Mouse (Mus musculus) G1E (cell line): ENCODE measurements around the gene Stim1. TPM values are rescaled to one million over a fixed set of nuclear protein-coding genes. Genes with fewer than 3 reads are reported as not detected.

Source experiments
- ATAC-seq: 2 replicates; pipeline ENCODE4 v1.8.0; 2016; ENCODE audit warnings: mild to moderate bottlenecking; ENCODE audit not compliant: insufficient number of reproducible peaks, poor library complexity, low FRiP score, severe bottlenecking; ENCODE audit errors: extremely low read depth
- DNase-seq: peaks from one replicate; pipeline ENCODE4 v3.0.0; 2012; ENCODE audit warnings: low spot score
- H3K27me3 ChIP-seq: 2 replicates; pipeline ENCODE4 v1.6.1; 2012; ENCODE audit warnings: mild to moderate bottlenecking, low read length, inconsistent platforms; ENCODE audit not compliant: insufficient read depth
- H3K36me3 ChIP-seq: replicated peaks from 2 replicates; pipeline ENCODE3; 2012; ENCODE audit warnings: mild to moderate bottlenecking, inconsistent platforms
- H3K4me1 ChIP-seq: 2 replicates; pipeline ENCODE4 v1.6.1; 2012; ENCODE audit warnings: low read depth, low read length, inconsistent platforms, mixed read lengths; ENCODE audit not compliant: insufficient read depth
- H3K4me3 ChIP-seq: 2 replicates; pipeline ENCODE4 v1.5.1; 2012; ENCODE audit warnings: low read depth, mild to moderate bottlenecking, inconsistent platforms, low read length, moderate library complexity, mixed read lengths
- H3K9me3 ChIP-seq: replicated peaks from 2 replicates; pipeline ENCODE4 v1.6.1; 2012; ENCODE audit warnings: inconsistent platforms
- CTCF ChIP-seq: IDR thresholded peaks from 2 replicates; pipeline ENCODE4 v1.5.1; 2012; ENCODE audit warnings: low read depth, low read length, inconsistent platforms, mixed read lengths
- GATA1 ChIP-seq: IDR thresholded peaks from 2 replicates; pipeline ENCODE4 v1.6.1; 2012; ENCODE audit warnings: borderline replicate concordance, low read length, inconsistent platforms, mixed read lengths
- GATA2 ChIP-seq: IDR thresholded peaks from 2 replicates; pipeline ENCODE4 v1.6.1; 2012; ENCODE audit warnings: low read depth, low read length, inconsistent platforms, borderline replicate concordance
- POLR2AphosphoS5 ChIP-seq: IDR thresholded peaks from 2 replicates; pipeline ENCODE4 v1.6.1; 2012; ENCODE audit warnings: low read depth, low read length, inconsistent platforms; ENCODE audit not compliant: insufficient replicate concordance
- TAL1 ChIP-seq: conservative IDR thresholded peaks from 2 replicates; pipeline ENCODE4 v1.6.1; 2012; ENCODE audit warnings: low read depth, low read length, inconsistent platforms, mixed read lengths
- polyA plus RNA-seq: library from polyadenylated mRNA; stranded (reverse); fragments of >175 nt; gene quantifications from 2 replicates; pipeline ENCODE4 v1.2.3, GENCODE M21; 2012
- total RNA-seq, 2 experiments: library from RNA; stranded (forward) in 1 of 2; stranded (reverse) in 1 of 2; fragments of 200-1000 nt in 1 of 2; fragments of >200 nt in 1 of 2; fragmentation: Nextera tagmentation in 1 of 2; gene quantifications; 2 replicates each; pipeline ENCODE4 v1.2.3; 2014 to 2017

Stim1 gene
- total and polyA plus RNA-seq, 3 experiments = 24.2 to 35.8 (median 27.3) TPM

DNA sequence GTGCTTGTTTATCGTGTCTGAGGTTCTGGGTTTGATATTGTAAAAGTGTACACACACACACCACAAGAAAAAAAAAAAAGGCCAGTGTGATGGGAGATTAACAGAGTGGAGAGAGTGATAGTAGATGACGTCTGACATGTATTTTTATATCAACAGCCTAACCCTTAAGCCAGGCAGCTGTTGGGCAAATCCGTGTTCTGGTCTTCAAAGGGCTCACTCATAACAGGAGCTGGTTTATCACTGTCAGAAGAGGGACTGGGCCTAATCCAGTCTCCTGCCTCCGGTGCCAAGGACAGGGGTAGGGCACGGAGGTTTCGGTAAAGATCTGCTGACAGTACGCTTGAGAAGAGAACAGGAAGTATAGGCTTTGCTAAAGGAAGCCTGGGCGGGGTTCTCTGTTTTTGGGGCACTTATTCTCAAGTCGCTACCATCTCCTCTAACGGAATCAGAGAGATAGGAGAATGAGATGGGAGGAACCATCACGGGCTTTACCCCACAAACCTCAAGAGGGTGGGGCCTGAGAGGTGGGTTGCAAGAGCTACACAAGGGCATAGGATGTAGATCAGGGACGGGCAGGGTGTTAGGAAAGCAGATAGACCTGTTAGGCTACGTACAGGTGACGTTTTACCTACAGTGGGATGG is 1.1 kb upstream of the Stim1 start:
- H3K36me3 ChIP-seq = peaks cover 12% of the 10 kb centered on the region
- H3K4me1 ChIP-seq = peaks cover 42% of the 10 kb centered on the region
- H3K4me3 ChIP-seq = peak overlapping the region; percentile 91
- ATAC-seq (peak; percentile 66), DNase-seq (peak; percentile 56)
- H3K9me3 ChIP-seq = no peaks in the 10 kb centered on the region
- TF ChIP-seq CTCF (no peak), TAL1 (no peak), POLR2AphosphoS5 (no peak), GATA1 (no peak), GATA2 (no peak)
- H3K27me3 ChIP-seq = no peaks in the 10 kb centered on the region

DNA sequence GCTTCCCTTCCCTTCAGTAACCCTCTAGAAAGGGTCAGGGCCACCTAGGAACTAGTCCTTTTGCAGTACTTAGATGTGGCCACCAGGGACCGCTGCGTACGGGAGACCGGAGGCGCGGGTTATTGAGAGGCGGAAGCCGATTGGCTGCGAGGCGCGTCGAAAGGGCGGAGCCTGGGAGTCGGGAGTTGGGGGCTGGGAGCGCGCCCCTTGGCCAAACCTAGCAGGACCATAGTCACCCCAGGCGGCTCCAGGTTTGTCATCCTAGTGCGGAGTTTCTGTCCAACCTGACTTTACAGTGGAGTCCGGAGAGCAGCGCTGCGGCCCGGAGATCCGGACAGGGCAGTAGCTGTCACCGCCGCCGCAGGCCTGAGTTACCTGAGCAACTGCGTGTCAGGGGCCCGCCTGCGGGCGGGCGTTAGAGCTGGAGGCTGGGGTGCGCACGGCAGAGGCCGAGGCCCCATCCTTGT is 460 bp upstream of the Stim1 start:
- Histone ChIP-seq H3K4me1 (peaks cover 48% of the 10 kb centered on the region), H3K9me3 (no peaks in the 10 kb centered on the region), H3K27me3 (no peaks in the 10 kb centered on the region), H3K4me3 (peak overlapping the region; percentile 91), H3K36me3 (peaks cover 18% of the 10 kb centered on the region)
- TF ChIP-seq CTCF = peak; percentile 58; the same call in 1 of the 2 replicates
- no peak for TF ChIP-seq GATA2
- no peak for TF ChIP-seq TAL1
- TF ChIP-seq POLR2AphosphoS5 = no peak
- ATAC-seq = peak; percentile 80
- peak; percentile 93 for DNase-seq

DNA sequence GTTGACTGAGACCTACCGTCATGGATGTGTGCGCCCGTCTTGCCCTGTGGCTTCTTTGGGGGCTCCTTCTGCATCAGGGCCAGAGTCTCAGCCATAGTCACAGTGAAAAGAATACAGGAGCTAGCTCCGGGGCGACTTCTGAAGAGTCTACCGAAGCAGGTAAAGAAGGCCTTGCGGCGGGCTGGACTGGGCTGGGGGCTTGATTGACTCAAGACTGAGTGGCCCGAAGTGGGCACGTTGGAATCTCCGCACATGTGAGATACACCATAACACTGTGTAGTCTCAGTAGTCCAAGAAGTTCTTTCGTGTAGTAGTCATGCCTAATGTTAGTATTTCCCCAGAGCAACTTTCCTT is 766 bp downstream of the Stim1 start:
- H3K4me1 ChIP-seq = peaks cover 53% of the 10 kb centered on the region
- no peaks in the 10 kb centered on the region for H3K9me3 ChIP-seq
- H3K27me3 ChIP-seq = no peaks in the 10 kb centered on the region
- no peak for DNase-seq
- peak overlapping the region; percentile 91 for H3K4me3 ChIP-seq
- TF ChIP-seq GATA1 (no peak), GATA2 (no peak), CTCF (no peak), TAL1 (no peak), POLR2AphosphoS5 (no peak)
- H3K36me3 ChIP-seq = peaks cover 26% of the 10 kb centered on the region
- no peak for ATAC-seq

DNA sequence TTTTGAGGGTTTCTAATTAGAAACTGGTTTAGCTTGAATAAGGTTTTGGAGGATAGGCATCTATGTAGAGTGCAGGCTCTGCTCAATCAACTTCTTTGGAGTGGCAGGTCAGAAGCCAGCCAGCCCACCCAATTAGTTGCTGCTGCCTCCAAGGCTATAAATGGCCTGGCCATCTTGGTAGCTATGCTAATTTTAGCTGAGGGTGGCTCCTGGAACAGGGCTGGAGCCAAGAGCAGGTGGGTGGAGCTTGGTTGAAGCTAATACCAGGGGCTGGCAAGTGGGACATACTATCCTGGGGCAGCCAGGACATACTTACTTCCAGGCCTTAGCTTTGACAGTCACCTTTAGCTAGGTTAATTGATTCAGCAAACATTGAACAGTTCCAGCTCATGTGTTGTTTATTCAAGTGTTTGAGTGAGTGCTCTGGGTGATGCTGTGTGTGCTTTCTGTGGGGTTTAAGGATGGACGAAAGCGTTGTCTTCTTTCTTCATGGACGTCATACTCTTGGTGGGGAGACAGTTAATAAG is 4.9 kb downstream of the Stim1 start:
- H3K4me1 ChIP-seq = peaks cover 41% of the 10 kb centered on the region
- TF ChIP-seq GATA1 (no peak), TAL1 (no peak), CTCF (no peak), POLR2AphosphoS5 (no peak), GATA2 (no peak)
- ATAC-seq (no peak), DNase-seq (no peak)
- no peaks in the 10 kb centered on the region for H3K27me3 ChIP-seq
- no peak overlapping the region for H3K4me3 ChIP-seq
- peaks cover 35% of the 10 kb centered on the region for H3K36me3 ChIP-seq
- no peaks in the 10 kb centered on the region for H3K9me3 ChIP-seq

DNA sequence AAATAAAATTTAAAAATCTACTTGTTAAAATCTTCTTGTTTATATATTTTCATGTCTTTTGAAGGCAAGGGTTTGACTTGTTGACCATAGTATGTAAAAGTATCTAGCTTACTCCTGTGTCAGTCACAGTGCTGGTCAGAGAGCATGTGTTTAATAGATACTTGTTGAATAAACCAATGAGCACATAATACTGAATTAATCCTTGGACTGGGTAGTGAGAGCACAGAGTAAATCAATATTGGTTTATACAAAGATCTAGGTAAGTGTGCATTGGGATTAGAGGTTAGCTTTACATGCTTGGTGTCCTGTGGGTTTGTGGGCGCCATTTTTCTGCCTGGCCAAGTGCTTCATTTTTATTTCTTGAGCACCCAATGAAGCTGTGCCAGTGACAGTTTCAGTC is 13.8 kb downstream of the Stim1 start:
- Histone ChIP-seq H3K4me3 (no peak overlapping the region), H3K36me3 (peaks cover 21% of the 10 kb centered on the region), H3K4me1 (no peaks in the 10 kb centered on the region), H3K9me3 (no peaks in the 10 kb centered on the region), H3K27me3 (no peaks in the 10 kb centered on the region)
- DNase-seq (no peak), ATAC-seq (no peak)
- TF ChIP-seq TAL1 (no peak), POLR2AphosphoS5 (no peak), GATA2 (no peak), CTCF (no peak), GATA1 (no peak)

DNA sequence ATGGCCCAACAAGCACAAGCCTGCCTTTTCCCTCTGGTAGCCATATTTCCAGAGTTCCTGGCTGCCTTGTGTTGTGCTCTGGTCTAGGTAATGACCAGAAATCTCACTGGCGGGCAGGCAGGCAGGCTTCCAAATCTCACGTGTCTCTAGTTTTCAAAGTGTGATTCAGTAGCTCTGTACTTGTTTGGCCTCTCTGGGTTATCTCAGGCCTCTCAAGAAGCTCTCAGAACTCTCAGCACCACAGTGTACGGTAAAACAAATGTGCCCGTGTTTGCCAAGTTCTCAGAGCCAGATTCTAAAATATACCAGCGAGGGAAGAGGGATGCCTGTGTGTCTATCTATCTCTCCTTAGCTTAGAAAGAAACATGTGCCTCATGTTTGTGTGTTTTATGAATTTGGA is 14.7 kb downstream of the Stim1 start:
- no peak for DNase-seq
- no peaks in the 10 kb centered on the region for H3K27me3 ChIP-seq
- H3K36me3 ChIP-seq = peaks cover 18% of the 10 kb centered on the region
- no peak overlapping the region for H3K4me3 ChIP-seq
- no peaks in the 10 kb centered on the region for H3K4me1 ChIP-seq
- ATAC-seq = no peak
- TF ChIP-seq POLR2AphosphoS5 = no peak
- no peak for TF ChIP-seq GATA1
- H3K9me3 ChIP-seq = no peaks in the 10 kb centered on the region

DNA sequence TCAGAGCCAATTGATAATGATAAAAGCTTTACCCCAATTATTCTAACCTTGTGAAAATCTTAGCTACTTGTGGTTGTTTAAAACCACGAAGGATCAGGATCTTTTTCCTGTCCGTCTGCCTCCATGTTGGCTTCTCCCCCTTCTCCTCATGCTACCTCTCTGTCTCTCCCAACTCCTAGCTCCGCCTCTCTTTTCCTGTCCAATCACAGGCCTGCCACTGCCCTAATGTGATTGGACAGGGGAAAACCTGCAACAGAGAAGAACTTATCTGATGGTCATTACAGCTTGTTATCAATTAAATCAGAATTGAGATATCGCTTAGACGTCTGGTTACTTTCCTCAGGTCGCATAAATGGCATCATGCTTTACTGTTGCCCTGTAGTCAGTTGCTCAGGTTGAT is 21.9 kb downstream of the Stim1 start:
- Histone ChIP-seq H3K9me3 (no peaks in the 10 kb centered on the region), H3K4me3 (no peak overlapping the region), H3K4me1 (no peaks in the 10 kb centered on the region), H3K27me3 (no peaks in the 10 kb centered on the region), H3K36me3 (peaks cover 6% of the 10 kb centered on the region)
- TF ChIP-seq GATA1 (no peak), GATA2 (no peak), POLR2AphosphoS5 (no peak), CTCF (no peak), TAL1 (no peak)
- no peak for ATAC-seq
- no peak for DNase-seq
